Mouse (Mus musculus): ENCODE results near the gene Pik3c2b. TPM values are rescaled to one million over a fixed set of nuclear protein-coding genes. Genes with fewer than 3 reads are reported as not detected.

Pik3c2b gene
- polyA plus RNA-seq, 1 experiment from 2014 or later = 6.6 TPM

DNA sequence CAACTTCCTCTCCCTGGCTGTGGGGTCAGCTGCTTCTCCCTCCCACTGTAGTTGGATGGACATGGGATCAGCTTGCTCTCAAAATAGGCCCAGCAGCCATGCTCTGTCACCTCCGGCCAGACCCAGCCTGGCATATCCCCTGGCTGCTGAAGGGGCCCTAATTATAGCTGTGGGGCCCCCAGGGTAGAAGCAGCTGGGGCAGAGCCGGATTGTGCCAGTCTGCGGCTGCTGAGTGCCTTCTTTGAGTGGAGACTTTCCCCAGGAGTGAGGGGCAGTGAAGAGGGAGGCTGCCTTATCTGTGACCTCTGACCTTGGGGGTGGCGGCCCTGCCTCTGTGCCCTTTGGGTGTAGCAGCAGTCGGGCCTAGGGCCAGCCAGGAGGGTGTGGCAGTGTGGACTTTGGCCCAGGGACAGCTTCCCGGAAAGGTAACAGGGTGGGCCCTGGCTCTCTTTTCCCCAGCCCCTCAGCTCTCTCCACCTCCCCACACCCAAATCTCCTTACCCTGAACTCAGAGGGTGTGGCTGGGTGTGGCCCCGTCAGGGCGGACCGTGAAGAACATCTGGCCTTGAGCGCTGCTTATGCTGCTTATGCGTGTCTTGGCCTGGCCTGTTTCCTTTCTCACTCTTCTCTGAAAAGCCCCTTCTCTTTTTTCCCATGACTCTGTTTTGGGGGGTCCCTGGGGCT is 38.6 kb downstream of the Pik3c2b start:
- Histone ChIP-seq H3K9ac (replicated peaks) (no peak overlapping the region), H3K9me3 (0 out of 2 replicates have a peak, but pooled peaks cover 1% of the 10 kb centered on the region), H3K27me3 (no peaks in the 10 kb centered on the region), H3K27ac (no peak overlapping the region), H3K4me2 (no peak overlapping the region), H3K36me3 (peaks cover 37% of the 10 kb centered on the region; the same call in 1 of the 2 replicates), H3K4me1 (replicated peaks) (0 out of 2 replicates have a peak, but pooled peaks cover 8% of the 10 kb centered on the region), H3K4me3 (replicated peaks) (no peak overlapping the region)
- ATAC-seq (ENCODE audit: insufficient number of reproducible peaks, insufficient read depth, low FRiP score, low TSS enrichment, low read depth) = no peak
- WGBS = 67% methylated on average over 11 of the region's 11 CpGs

DNA sequence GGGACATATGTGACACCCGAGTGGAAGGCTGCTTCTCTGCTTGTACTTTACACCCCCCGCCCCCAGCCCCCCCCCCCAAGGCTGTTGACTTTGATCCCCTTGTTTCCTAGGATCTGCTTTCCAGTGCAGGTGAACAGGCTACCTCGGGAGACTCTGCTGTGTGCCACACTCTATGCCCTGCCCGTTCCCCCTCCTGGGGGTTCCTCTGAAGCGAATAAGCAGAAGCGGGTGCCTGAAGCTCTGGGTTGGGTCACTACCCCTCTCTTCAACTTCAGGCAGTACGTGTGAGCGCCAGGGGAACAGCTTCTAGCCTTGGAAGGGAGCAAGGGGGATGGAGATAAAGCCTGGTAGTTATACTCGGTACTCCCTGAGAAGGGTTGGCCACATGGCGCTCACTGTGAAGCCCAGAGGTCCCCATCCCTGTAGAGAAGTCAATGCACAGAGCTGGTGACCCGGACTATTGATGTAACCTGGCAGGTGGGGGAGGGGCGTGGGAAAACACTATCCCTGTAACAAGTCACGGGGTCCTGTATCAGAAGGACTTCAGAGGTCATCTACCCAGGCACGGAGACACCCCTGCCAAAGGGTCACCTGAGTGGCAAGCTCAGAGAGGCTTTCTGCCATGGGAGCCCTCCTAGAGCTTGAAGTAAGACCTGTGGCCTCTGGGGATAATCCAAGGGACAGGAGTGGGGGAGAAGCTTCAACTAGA is 39.4 kb downstream of the Pik3c2b start:
- Histone ChIP-seq H3K9me3 (no peaks in the 10 kb centered on the region), H3K4me3 (replicated peaks) (no peak overlapping the region), H3K27me3 (no peaks in the 10 kb centered on the region), H3K4me1 (replicated peaks) (0 out of 2 replicates have a peak, but pooled peaks cover 8% of the 10 kb centered on the region), H3K27ac (no peak overlapping the region), H3K9ac (replicated peaks) (no peak overlapping the region), H3K36me3 (peaks cover 42% of the 10 kb centered on the region; the same call in 1 of the 2 replicates), H3K4me2 (no peak overlapping the region)
- 80% methylated on average over 14 of the region's 14 CpGs for WGBS
- no peak for ATAC-seq (ENCODE audit: insufficient number of reproducible peaks, insufficient read depth, low FRiP score, low TSS enrichment, low read depth)

DNA sequence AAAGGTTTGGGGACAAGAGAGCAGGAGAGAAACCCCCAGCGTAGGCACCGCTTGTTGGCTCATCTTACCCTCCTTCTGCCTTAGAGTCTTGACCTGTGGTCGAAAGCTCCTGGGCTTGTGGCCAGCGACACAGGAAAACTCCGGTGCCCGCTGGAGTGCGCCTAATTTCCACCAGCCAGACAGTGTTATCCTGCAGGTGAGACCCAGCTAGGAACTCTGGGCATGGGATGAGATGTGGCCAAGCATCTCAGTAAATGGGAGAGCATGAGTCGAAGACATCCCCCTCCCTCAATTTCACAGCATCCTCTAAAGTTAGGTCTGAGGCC is 39.9 kb downstream of the Pik3c2b start:
- Histone ChIP-seq H3K4me3 (replicated peaks) (no peak overlapping the region), H3K4me1 (replicated peaks) (0 out of 2 replicates have a peak, but pooled peaks cover 8% of the 10 kb centered on the region), H3K36me3 (peaks cover 47% of the 10 kb centered on the region; the same call in 1 of the 2 replicates), H3K4me2 (no peak overlapping the region), H3K27me3 (no peaks in the 10 kb centered on the region), H3K27ac (no peak overlapping the region), H3K9ac (replicated peaks) (no peak overlapping the region), H3K9me3 (no peaks in the 10 kb centered on the region)
- 95% methylated on average over 8 of the region's 8 CpGs for WGBS
- ATAC-seq (ENCODE audit: insufficient number of reproducible peaks, insufficient read depth, low FRiP score, low TSS enrichment, low read depth) = no peak

DNA sequence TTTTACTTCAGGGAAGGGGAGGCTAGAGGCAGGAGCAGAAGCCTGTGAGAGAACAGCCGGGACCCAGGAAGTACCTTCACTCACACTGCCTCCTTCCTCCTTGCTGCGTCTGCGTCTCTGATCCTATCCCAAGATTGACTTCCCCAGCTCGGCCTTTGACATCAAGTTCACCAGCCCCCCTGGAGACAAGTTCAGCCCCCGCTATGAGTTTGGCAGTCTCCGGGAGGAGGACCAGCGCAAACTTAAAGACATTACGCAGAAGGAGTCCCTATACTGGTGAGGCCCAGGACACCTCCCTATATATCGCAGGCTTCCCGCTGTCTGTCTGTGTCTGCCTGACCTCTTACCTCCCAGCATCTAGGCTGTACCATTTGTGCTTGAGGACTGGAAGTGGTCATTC is 41.3 kb downstream of the Pik3c2b start:
- no peak overlapping the region for H3K9ac ChIP-seq (replicated peaks)
- H3K36me3 ChIP-seq = peaks cover 48% of the 10 kb centered on the region; the same call in 1 of the 2 replicates
- H3K9me3 ChIP-seq = no peaks in the 10 kb centered on the region
- ATAC-seq (ENCODE audit: insufficient number of reproducible peaks, insufficient read depth, low FRiP score, low TSS enrichment, low read depth) = no peak
- no peak overlapping the region for H3K4me3 ChIP-seq (replicated peaks)
- H3K27me3 ChIP-seq = no peaks in the 10 kb centered on the region
- H3K4me1 ChIP-seq (replicated peaks) = 0 out of 2 replicates have a peak, but pooled peaks cover 8% of the 10 kb centered on the region
- H3K27ac ChIP-seq = no peak overlapping the region
- WGBS = 86% methylated on average over 10 of the region's 10 CpGs
- no peak overlapping the region for H3K4me2 ChIP-seq

DNA sequence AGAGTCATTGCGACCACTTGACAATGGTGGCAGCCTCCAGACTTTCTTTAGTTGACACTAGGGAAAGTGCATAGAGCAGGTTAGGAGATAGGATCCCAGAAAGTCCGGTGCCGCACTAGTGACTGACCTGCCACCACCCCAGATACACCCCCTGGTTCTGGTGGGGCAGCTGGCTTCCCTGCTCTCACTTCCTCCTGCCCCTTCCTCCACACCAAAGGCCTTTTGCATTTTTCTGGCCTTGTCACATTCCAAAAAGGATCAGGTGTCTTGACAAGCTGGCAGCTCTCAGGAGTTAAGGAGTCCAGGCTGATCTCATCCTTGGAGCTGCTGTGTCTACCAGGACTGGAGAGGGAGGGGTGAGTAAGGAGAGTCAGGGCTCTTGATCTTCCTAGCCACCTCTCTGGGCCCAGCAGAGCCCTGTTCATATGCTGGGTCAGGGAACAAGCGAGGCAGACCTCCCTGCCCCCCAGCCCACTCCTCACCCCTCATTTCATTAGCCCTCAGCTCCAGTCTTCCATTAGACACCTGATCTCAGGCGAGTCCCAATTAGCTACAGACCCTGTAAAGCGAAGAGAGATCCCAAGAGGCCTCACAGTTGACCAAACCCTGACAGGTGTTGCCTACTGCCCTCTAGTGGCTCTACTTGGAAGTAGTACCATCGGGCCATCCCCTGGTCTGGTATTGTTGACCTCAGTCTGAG is 41.9 kb downstream of the Pik3c2b start:
- 47% methylated on average over 7 of the region's 7 CpGs for WGBS
- Histone ChIP-seq H3K9me3 (no peaks in the 10 kb centered on the region), H3K36me3 (peaks cover 48% of the 10 kb centered on the region; the same call in 1 of the 2 replicates), H3K9ac (replicated peaks) (no peak overlapping the region), H3K27me3 (no peaks in the 10 kb centered on the region), H3K4me2 (no peak overlapping the region), H3K4me1 (replicated peaks) (0 out of 2 replicates have a peak, but pooled peaks cover 8% of the 10 kb centered on the region), H3K4me3 (replicated peaks) (no peak overlapping the region), H3K27ac (no peak overlapping the region)
- ATAC-seq (ENCODE audit: insufficient number of reproducible peaks, insufficient read depth, low FRiP score, low TSS enrichment, low read depth) = no peak

DNA sequence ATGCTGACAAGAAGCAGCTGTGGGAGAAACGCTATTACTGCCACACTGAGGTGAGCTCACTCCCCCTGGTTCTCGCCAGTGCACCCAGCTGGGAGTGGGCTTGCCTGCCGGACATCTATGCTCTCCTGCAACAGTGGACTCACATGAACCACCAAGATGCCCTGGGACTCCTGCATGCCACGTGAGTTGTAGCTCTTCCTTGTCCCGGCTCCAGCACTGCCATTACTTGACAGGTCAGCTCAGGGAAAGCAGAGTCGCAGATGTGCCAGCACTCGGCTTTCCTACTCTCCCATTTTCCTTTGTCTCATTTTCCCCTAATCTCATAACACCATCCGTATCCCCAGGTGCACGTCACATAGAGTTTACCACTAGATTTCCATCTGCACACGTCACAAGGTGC is 42.7 kb downstream of the Pik3c2b start:
- H3K9me3 ChIP-seq = no peaks in the 10 kb centered on the region
- H3K4me2 ChIP-seq = no peak overlapping the region
- peaks cover 42% of the 10 kb centered on the region; the same call in 1 of the 2 replicates for H3K36me3 ChIP-seq
- no peaks in the 10 kb centered on the region for H3K27me3 ChIP-seq
- 0 out of 2 replicates have a peak, but pooled peaks cover 8% of the 10 kb centered on the region for H3K4me1 ChIP-seq (replicated peaks)
- no peak overlapping the region for H3K4me3 ChIP-seq (replicated peaks)
- no peak overlapping the region for H3K9ac ChIP-seq (replicated peaks)
- 85% methylated on average over 10 of the region's 10 CpGs for WGBS
- H3K27ac ChIP-seq = no peak overlapping the region
- ATAC-seq (ENCODE audit: insufficient number of reproducible peaks, insufficient read depth, low FRiP score, low TSS enrichment, low read depth) = no peak

DNA sequence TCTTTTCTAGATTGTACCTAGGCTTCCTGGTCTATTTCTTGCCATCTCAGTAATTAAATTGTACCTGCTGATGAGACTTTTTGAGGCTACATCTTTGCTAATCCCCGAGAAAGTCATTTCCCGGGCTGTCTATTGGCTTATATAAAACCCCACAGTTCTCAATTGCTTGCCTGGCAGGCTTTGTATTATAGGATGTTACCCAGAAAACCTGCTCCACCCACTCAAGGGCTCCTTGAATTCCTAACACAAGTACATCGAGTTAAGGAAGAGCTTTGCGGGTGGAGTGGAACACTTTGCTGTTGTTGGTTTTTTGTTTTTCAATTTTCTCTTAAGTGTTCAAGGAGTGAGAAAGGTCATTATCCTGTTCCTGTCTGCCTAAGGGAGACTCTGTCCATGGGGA is 43.9 kb downstream of the Pik3c2b start:
- Histone ChIP-seq H3K27ac (no peak overlapping the region), H3K27me3 (no peaks in the 10 kb centered on the region), H3K4me2 (no peak overlapping the region), H3K36me3 (peaks cover 38% of the 10 kb centered on the region; the same call in 1 of the 2 replicates), H3K9ac (replicated peaks) (no peak overlapping the region), H3K9me3 (no peaks in the 10 kb centered on the region), H3K4me1 (replicated peaks) (0 out of 2 replicates have a peak, but pooled peaks cover 8% of the 10 kb centered on the region), H3K4me3 (replicated peaks) (no peak overlapping the region)
- no peak for ATAC-seq (ENCODE audit: insufficient number of reproducible peaks, insufficient read depth, low FRiP score, low TSS enrichment, low read depth)
- 87% methylated on average over 4 of the region's 4 CpGs for WGBS

DNA sequence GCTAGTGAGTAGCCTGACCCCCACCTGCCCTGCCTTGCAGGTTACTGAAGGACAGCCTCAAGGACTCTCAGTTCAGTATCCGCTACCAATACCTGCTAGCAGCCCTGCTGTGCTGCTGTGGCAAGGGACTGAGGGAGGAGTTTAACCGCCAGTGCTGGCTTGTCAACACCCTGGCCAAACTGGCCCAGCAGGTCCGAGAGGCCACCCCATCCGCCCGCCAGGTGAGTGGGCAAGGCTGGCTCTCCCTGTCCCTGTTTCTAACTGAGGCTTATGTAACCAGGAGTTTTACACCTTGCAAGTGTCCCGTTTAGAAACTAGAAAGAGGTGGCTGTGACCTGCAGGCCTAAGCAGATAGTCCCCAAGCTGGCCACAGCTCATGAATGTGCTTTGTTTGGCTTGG is 45.2 kb downstream of the Pik3c2b start:
- Histone ChIP-seq H3K4me1 (replicated peaks) (0 out of 2 replicates have a peak, but pooled peaks cover 8% of the 10 kb centered on the region), H3K4me3 (replicated peaks) (no peak overlapping the region), H3K27me3 (no peaks in the 10 kb centered on the region), H3K36me3 (peaks cover 47% of the 10 kb centered on the region; the same call in 1 of the 2 replicates), H3K27ac (no peak overlapping the region), H3K9me3 (no peaks in the 10 kb centered on the region), H3K4me2 (no peak overlapping the region), H3K9ac (replicated peaks) (no peak overlapping the region)
- WGBS = 83% methylated on average over 6 of the region's 6 CpGs
- ATAC-seq (ENCODE audit: insufficient number of reproducible peaks, insufficient read depth, low FRiP score, low TSS enrichment, low read depth) = no peak

DNA sequence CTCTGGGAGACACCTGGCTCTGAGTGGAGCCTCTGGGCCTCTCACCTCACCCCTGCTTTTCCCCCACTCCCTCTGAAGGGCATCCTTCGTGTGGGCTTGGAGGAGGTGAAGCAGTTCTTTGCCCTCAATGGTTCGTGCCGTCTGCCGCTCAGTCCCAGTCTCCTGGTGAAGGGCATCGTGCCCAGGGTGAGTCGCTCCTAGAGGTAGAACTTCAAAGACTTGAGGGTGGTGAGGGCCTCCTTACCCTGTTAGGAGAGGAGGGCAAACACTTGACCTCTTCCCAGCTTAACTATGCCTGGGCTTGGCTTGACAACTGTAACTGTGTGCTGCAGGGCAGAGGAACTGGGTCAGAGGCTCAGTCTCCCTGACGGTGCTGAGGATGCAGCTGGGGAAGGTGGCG is 46.0 kb downstream of the Pik3c2b start:
- Histone ChIP-seq H3K4me3 (replicated peaks) (no peak overlapping the region), H3K9ac (replicated peaks) (no peak overlapping the region), H3K4me2 (no peak overlapping the region), H3K27me3 (no peaks in the 10 kb centered on the region), H3K4me1 (replicated peaks) (0 out of 2 replicates have a peak, but pooled peaks cover 8% of the 10 kb centered on the region), H3K36me3 (peaks cover 47% of the 10 kb centered on the region; the same call in 1 of the 2 replicates), H3K9me3 (no peaks in the 10 kb centered on the region), H3K27ac (no peak overlapping the region)
- 88% methylated on average over 8 of the region's 8 CpGs for WGBS
- no peak for ATAC-seq (ENCODE audit: insufficient number of reproducible peaks, insufficient read depth, low FRiP score, low TSS enrichment, low read depth)

DNA sequence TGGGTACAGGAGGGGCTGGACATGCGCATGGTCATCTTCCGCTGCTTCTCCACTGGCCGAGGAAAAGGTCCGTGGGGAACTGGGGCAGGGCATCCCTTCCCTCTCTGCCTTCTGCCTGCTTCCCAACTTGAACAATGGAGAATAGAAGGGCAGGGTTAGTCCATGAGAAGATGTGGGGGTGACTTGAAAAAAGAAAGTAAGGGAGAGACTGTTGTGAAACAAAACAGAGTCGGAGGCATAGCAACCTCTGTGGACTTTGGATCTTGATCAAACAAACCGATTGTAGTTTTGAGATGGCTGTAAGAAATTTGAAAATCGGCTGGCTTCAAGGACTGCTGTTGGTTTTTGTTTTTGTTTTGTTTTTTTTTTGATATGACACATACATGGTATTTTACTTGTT is 48.3 kb downstream of the Pik3c2b start:
- no peaks in the 10 kb centered on the region for H3K9me3 ChIP-seq
- H3K4me2 ChIP-seq = no peak overlapping the region
- no peak overlapping the region for H3K9ac ChIP-seq (replicated peaks)
- no peak overlapping the region for H3K27ac ChIP-seq
- H3K27me3 ChIP-seq = no peaks in the 10 kb centered on the region
- no peak for ATAC-seq (ENCODE audit: insufficient number of reproducible peaks, insufficient read depth, low FRiP score, low TSS enrichment, low read depth)
- peaks cover 51% of the 10 kb centered on the region for H3K36me3 ChIP-seq
- no peak overlapping the region for H3K4me3 ChIP-seq (replicated peaks)
- WGBS = 96% methylated on average over 7 of the region's 7 CpGs
- H3K4me1 ChIP-seq (replicated peaks) = no peaks in the 10 kb centered on the region
